Mouse (Mus musculus): ENCODE measurements around the gene Cym. TPM values are rescaled to one million over a fixed set of nuclear protein-coding genes. Genes with fewer than 3 reads are reported as not detected.

Gene Cym
- polyA plus RNA-seq, 2 experiments, result 0.40 to 0.47 TPM

DNA sequence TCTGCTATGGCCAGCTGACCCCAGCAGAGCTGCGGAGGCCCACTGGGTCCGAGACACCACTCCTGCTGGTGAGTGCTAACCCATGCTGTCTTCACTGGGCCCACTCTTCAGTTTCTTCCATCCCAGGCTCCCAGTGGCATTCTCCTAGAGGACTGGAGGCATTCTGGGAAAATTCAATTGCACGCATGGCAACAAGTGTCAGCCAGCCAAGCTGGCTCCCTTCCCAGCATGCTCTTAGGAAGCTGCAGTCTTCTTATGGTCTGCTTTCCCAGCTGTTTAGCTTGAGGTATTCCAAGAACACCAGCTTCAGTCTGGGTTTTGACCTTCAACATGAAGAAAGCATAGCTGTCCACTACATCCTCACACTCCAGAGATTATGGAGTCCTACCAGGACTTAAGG is 38.4 kb downstream of the Cym start:
- no peak for TF ChIP-seq POLR2A (IDR thresholded peaks at IDR 0.05; ENCODE audit: borderline replicate concordance, extremely low read depth, insufficient read depth, insufficient read length)
- ATAC-seq (ENCODE audit: low FRiP score, low read depth), result no peak
- WGBS, result 82% methylated on average over 3 of the region's 3 CpGs

DNA sequence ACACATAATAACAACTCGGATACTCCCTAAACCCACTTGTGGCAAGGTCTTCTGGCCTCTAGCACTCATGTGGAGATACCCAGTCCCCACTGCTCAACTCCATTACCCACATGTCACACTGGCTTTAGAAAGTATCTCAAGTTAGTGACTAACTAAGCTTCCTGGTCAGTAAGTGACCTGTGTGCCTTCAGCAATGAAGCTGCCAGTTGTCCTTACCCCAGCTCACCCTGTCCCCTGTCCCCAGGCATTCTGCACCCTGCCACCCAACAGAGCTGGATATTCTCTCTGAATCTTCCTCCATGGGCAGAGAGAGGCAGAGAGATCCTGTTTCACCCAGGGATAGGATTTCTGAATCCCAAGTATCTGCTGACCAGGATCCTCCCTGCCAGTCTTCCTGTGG is 38.8 kb downstream of the Cym start, which contains the start of gene Kcna10:
Gene Kcna10 (plus strand): TSS at position 301 of the 400 bp plus-strand sequence.
- no peak for ATAC-seq (ENCODE audit: low FRiP score, low read depth)
- WGBS, result 82% methylated on average over 1 of the region's 1 CpGs
- Histone ChIP-seq H3K36me3 (ENCODE audit: control insufficient read depth, insufficient read depth, low read length) (no peaks in the 10 kb centered on the region), H3K4me1 (ENCODE audit: control insufficient read depth, insufficient read depth, low read length) (no peaks in the 10 kb centered on the region), H3K9me3 (ENCODE audit: control insufficient read depth, low read length) (no peaks in the 10 kb centered on the region), H3K27ac (replicated peaks; ENCODE audit: low read depth, low read length) (no peak within 1 kb of the TSS), H3K27me3 (ENCODE audit: control insufficient read depth, insufficient read depth, low read length) (no peaks in the 10 kb centered on the region), H3K4me3 (replicated peaks; ENCODE audit: low read length) (no peak within 1 kb of the TSS), H3K4me2 (replicated peaks; ENCODE audit: low read depth, low read length, severe bottlenecking) (no peak within 1 kb of the TSS), H3K9ac (ENCODE audit: low read depth, low read length, severe bottlenecking) (no peak within 1 kb of the TSS)
- DNase-seq (ENCODE audit: low spot score), result no peak
- TF ChIP-seq POLR2A (IDR thresholded peaks at IDR 0.05; ENCODE audit: borderline replicate concordance, extremely low read depth, insufficient read depth, insufficient read length), result no peak

More for the DNA sequence above, 38.4 kb downstream of the Cym start:
- Histone ChIP-seq H3K4me3 (replicated peaks; ENCODE audit: low read length) (no peak overlapping the region), H3K4me2 (replicated peaks; ENCODE audit: low read depth, low read length, severe bottlenecking) (no peak overlapping the region), H3K27ac (replicated peaks; ENCODE audit: low read depth, low read length) (no peak overlapping the region), H3K9me3 (ENCODE audit: control insufficient read depth, low read length) (no peaks in the 10 kb centered on the region), H3K9ac (ENCODE audit: low read depth, low read length, severe bottlenecking) (no peak overlapping the region), H3K4me1 (ENCODE audit: control insufficient read depth, insufficient read depth, low read length) (no peaks in the 10 kb centered on the region), H3K36me3 (ENCODE audit: control insufficient read depth, insufficient read depth, low read length) (no peaks in the 10 kb centered on the region), H3K27me3 (ENCODE audit: control insufficient read depth, insufficient read depth, low read length) (no peaks in the 10 kb centered on the region)
- no peak for DNase-seq (ENCODE audit: low spot score)

DNA sequence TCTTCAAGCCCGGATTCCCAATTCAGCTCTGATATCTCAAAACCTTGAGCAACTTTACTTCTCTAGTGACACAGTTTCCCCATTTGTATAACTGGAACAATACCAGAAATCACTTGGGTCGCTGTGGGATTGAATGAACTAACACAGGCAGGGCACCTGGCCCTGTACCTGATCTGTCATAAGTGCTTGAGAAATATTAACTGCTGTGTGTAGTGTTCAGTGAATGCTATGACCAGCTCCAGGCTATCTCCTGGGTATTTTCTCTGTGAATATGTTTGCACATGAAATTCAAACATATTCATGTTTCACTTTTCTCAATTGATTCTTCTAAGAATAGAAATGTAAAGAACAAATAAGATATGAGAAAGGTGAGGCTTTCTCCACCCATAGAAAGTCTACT is 40.7 kb downstream of the Cym start:
- no peak for ATAC-seq (ENCODE audit: low FRiP score, low read depth)
- Histone ChIP-seq H3K9me3 (ENCODE audit: control insufficient read depth, low read length) (no peaks in the 10 kb centered on the region), H3K27me3 (ENCODE audit: control insufficient read depth, insufficient read depth, low read length) (no peaks in the 10 kb centered on the region), H3K4me3 (replicated peaks; ENCODE audit: low read length) (no peak overlapping the region), H3K27ac (replicated peaks; ENCODE audit: low read depth, low read length) (no peak overlapping the region), H3K4me1 (ENCODE audit: control insufficient read depth, insufficient read depth, low read length) (no peaks in the 10 kb centered on the region), H3K36me3 (ENCODE audit: control insufficient read depth, insufficient read depth, low read length) (no peaks in the 10 kb centered on the region), H3K9ac (ENCODE audit: low read depth, low read length, severe bottlenecking) (no peak overlapping the region), H3K4me2 (replicated peaks; ENCODE audit: low read depth, low read length, severe bottlenecking) (no peak overlapping the region)
- TF ChIP-seq POLR2A (IDR thresholded peaks at IDR 0.05; ENCODE audit: borderline replicate concordance, extremely low read depth, insufficient read depth, insufficient read length), result no peak
- WGBS, result 70% methylated on average over 2 of the region's 2 CpGs
- no peak for DNase-seq (ENCODE audit: low spot score)

DNA sequence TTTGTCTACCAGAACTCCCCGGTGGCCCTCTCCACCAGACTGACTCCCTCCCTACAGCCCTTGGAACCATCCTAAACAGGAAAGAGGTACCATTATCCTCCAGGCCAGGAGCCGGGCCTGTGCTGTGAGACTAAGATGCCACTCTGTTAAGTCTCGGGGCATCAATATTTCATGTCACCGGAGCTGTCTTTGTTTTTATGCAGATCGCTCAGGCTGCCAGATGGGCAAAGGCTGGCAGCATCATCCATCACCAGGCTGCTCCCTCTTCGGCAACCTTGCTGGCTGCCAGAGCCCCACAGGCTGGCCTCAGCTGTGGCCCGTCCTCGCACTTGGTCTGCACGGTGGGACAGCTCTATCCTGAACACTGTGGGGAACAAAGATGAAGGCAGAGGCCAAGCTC is 45.0 kb downstream of the Cym start:
- Histone ChIP-seq H3K27me3 (ENCODE audit: control insufficient read depth, insufficient read depth, low read length) (no peaks in the 10 kb centered on the region), H3K9me3 (ENCODE audit: control insufficient read depth, low read length) (no peaks in the 10 kb centered on the region), H3K9ac (ENCODE audit: low read depth, low read length, severe bottlenecking) (no peak overlapping the region), H3K4me3 (replicated peaks; ENCODE audit: low read length) (no peak overlapping the region), H3K27ac (replicated peaks; ENCODE audit: low read depth, low read length) (no peak overlapping the region), H3K4me1 (ENCODE audit: control insufficient read depth, insufficient read depth, low read length) (no peaks in the 10 kb centered on the region), H3K4me2 (replicated peaks; ENCODE audit: low read depth, low read length, severe bottlenecking) (no peak overlapping the region), H3K36me3 (ENCODE audit: control insufficient read depth, insufficient read depth, low read length) (no peaks in the 10 kb centered on the region)
- no peak for ATAC-seq (ENCODE audit: low FRiP score, low read depth)
- no peak for TF ChIP-seq POLR2A (IDR thresholded peaks at IDR 0.05; ENCODE audit: borderline replicate concordance, extremely low read depth, insufficient read depth, insufficient read length)
- no peak for DNase-seq (ENCODE audit: low spot score)
- WGBS, result 53% methylated on average over 9 of the region's 9 CpGs

DNA sequence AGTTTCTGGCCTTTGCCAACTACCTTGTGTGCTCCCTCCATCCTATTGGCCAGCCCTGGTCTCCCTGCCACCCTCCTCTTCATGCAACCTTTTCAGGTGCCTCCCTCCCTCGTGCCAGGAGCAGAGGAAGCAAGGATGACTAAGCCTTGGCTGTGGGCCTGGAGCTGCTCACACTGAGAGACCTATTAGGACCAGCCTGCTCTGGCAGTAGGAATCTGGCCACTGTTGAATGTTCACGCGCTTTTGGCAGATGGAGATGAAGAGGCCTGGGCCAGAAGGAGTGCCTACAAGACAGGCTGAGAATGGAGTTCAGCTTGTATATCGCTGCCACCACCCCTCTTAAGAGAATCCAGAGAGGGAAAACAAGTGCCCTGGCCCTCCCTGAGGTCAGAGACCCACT is 46.0 kb downstream of the Cym start:
- Histone ChIP-seq H3K36me3 (ENCODE audit: control insufficient read depth, insufficient read depth, low read length) (no peaks in the 10 kb centered on the region), H3K27ac (replicated peaks; ENCODE audit: low read depth, low read length) (no peak overlapping the region), H3K9me3 (ENCODE audit: control insufficient read depth, low read length) (no peaks in the 10 kb centered on the region), H3K4me2 (replicated peaks; ENCODE audit: low read depth, low read length, severe bottlenecking) (no peak overlapping the region), H3K27me3 (ENCODE audit: control insufficient read depth, insufficient read depth, low read length) (no peaks in the 10 kb centered on the region), H3K9ac (ENCODE audit: low read depth, low read length, severe bottlenecking) (no peak overlapping the region), H3K4me3 (replicated peaks; ENCODE audit: low read length) (no peak overlapping the region), H3K4me1 (ENCODE audit: control insufficient read depth, insufficient read depth, low read length) (no peaks in the 10 kb centered on the region)
- no peak for TF ChIP-seq POLR2A (IDR thresholded peaks at IDR 0.05; ENCODE audit: borderline replicate concordance, extremely low read depth, insufficient read depth, insufficient read length)
- no peak for ATAC-seq (ENCODE audit: low FRiP score, low read depth)
- DNase-seq (ENCODE audit: low spot score), result no peak
- WGBS, result 63% methylated on average over 4 of the region's 4 CpGs

DNA sequence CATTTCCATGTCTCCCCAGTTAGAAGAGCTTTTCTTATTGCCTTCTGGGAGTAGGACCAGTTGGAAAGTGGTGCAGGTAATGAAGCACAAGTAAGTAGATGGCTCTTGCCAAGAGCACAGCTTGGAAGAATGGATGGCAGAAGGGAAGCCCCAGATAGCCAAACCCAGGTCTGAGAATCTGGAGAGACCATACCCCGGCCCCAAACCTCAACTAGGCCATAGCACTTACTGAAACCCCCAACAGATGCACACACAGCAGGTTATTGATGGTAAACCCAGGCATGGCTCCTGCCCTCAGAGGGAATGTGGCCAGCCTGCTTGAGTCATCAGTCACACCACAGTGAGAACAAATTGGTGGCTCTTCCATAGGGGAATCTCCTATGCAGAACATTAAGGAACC is 49.0 kb downstream of the Cym start:
- ATAC-seq (ENCODE audit: low FRiP score, low read depth), result no peak
- Histone ChIP-seq H3K27me3 (ENCODE audit: control insufficient read depth, insufficient read depth, low read length) (no peaks in the 10 kb centered on the region), H3K9ac (ENCODE audit: low read depth, low read length, severe bottlenecking) (no peak overlapping the region), H3K4me1 (ENCODE audit: control insufficient read depth, insufficient read depth, low read length) (no peaks in the 10 kb centered on the region), H3K9me3 (ENCODE audit: control insufficient read depth, low read length) (no peaks in the 10 kb centered on the region), H3K27ac (replicated peaks; ENCODE audit: low read depth, low read length) (no peak overlapping the region), H3K4me2 (replicated peaks; ENCODE audit: low read depth, low read length, severe bottlenecking) (no peak overlapping the region), H3K36me3 (ENCODE audit: control insufficient read depth, insufficient read depth, low read length) (no peaks in the 10 kb centered on the region), H3K4me3 (replicated peaks; ENCODE audit: low read length) (no peak overlapping the region)
- no peak for TF ChIP-seq POLR2A (IDR thresholded peaks at IDR 0.05; ENCODE audit: borderline replicate concordance, extremely low read depth, insufficient read depth, insufficient read length)
- DNase-seq (ENCODE audit: low spot score), result no peak
- WGBS, result 72% methylated on average over 1 of the region's 1 CpGs
